Mouse (Mus musculus): ENCODE measurements around the gene Camkv. TPM values are rescaled to one million over a fixed set of nuclear protein-coding genes. Genes with fewer than 3 reads are reported as not detected.

Camkv gene
- total RNA-seq, 2 experiments from 2014 or later: 0.22 TPM; not detected in 1

DNA sequence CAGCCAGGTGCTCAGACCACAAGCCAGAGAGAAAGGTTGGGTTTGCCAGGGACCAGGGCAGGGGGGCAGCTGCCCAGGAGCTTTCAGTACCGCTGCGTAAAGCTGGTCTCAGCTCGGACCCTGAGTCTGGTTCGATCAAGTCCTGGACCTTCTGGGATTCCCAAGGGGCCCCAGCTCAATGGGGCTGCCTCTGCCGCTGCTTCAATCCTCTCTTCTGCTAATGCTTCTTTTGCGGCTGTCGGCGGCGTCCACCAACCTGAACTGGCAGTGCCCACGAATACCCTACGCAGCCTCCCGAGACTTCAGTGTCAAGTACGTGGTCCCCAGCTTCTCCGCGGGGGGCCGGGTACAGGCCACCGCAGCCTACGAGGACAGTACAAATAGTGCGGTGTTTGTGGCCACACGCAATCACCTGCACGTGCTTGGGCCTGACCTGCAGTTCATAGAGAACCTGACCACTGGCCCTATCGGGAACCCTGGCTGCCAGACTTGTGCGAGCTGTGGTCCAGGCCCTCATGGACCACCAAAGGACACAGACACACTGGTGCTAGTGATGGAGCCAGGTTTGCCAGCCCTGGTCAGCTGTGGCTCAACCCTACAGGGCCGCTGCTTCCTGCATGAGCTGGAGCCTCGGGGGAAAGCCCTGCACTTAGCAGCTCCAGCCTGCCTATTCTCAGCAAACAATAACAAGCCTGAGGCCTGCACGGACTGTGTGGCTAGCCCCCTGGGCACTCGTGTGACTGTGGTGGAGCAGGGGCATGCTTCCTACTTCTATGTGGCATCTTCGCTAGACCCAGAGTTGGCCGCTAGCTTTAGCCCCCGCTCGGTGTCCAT, 28.3 kb upstream of the Camkv start:
- intact Hi-C loops (cut with DNase I): no loop called here
- H3K4me3 ChIP-seq: peak overlapping the region; percentile 74
- H3K27ac ChIP-seq: peak overlapping the region; percentile 79
- DNase-seq: no peak
- TF ChIP-seq CTCF (IDR thresholded peaks at IDR 0.05): no peak

DNA sequence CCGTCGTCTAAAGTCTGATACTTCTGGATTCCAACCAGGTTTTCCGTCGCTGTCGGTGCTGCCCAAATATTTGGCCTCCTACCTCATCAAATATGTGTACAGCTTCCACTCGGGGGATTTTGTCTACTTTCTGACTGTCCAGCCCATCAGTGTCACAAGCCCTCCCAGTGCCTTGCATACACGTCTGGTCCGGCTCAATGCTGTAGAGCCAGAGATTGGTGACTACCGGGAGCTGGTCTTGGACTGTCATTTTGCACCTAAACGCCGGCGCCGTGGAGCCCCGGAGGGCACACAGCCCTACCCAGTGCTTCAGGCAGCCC, 27.7 kb upstream of the Camkv start:
- H3K4me3 ChIP-seq: peak overlapping the region; percentile 74
- TF ChIP-seq CTCF (IDR thresholded peaks at IDR 0.05): no peak
- intact Hi-C loops (cut with DNase I): no loop called here
- peak overlapping the region; percentile 79 for H3K27ac ChIP-seq
- DNase-seq: no peak

DNA sequence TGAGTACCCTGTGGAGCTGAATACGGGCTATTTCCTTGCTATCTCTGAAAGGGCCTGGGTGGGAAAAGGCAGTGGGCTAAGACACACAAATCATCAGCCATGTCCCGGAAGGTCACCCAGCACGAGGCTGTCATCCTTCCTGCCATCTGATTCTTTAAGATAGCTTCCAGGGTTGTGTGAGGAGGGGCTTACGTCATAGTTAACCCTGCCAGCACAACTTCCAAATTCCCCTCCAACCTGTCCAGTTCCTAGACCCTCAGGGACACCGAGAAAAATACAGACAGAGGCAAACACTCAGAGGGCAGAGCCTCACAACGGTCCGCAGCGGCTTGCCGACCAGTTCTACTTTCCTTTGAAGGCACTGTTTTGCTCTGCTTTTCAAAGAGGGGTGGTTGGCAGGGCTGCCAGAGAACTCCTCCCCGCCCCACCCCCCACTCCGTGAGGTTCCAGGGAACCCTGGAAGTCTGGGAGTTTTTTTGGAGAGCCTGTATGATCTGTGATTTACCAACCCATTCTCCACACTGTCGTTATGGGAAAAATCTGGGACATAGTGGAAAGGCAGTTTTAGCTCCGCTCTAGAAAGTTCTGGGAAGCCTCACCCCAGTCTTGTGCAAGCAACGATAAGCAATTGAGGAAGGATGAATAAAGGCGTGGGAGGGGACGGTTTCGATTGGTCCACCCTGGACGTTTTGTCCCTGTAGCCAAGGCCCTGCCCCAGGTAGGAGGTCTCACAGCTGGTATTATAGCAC, 26.9 kb upstream of the Camkv start:
- H3K27ac ChIP-seq: peak overlapping the region; percentile 79
- intact Hi-C loops (cut with DNase I): no loop called here
- peak overlapping the region; percentile 74 for H3K4me3 ChIP-seq
- DNase-seq: peak; percentile 54
- TF ChIP-seq CTCF (IDR thresholded peaks at IDR 0.05): no peak

DNA sequence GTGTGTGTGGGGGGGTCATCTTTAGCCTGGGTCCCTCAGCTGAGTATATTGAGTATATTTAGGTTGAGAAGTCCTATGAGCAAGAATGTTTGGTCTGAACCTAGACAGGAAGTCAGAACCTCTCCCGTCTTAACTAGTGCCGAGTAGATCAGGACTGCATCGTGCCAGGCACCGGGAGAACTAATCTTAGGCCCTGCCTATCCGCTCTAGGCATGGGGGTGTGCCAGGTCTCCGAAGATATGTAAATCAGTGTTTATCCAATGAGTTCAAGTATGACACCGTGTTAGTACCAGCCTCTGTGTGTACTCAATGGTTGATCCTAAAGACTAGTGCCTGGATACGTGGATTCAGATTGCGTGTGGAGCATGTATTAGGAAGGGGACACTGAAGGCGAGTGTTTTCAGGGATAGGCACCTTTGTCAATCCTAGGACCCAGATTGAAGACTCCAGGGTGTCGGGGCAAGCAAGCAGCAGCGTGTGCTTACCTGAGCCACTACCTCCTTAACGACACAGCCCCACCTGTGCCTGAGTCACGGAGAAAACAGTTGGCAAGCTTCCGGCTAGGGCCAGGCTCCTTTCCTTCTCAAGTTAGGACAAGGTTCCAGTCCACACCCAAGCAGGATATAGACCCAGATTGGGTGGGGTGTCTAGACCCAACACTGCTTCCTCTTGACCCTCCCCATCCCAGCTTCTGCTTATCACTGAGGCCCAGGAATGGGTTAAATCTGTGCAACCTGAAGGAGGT, 25.3 kb upstream of the Camkv start:
- DNase-seq: no peak
- intact Hi-C loops (cut with DNase I): no loop called here
- H3K27ac ChIP-seq: no peak overlapping the region; the same call in 1 of the 2 replicates
- no peak for TF ChIP-seq CTCF (IDR thresholded peaks at IDR 0.05)
- no peak overlapping the region for H3K4me3 ChIP-seq

DNA sequence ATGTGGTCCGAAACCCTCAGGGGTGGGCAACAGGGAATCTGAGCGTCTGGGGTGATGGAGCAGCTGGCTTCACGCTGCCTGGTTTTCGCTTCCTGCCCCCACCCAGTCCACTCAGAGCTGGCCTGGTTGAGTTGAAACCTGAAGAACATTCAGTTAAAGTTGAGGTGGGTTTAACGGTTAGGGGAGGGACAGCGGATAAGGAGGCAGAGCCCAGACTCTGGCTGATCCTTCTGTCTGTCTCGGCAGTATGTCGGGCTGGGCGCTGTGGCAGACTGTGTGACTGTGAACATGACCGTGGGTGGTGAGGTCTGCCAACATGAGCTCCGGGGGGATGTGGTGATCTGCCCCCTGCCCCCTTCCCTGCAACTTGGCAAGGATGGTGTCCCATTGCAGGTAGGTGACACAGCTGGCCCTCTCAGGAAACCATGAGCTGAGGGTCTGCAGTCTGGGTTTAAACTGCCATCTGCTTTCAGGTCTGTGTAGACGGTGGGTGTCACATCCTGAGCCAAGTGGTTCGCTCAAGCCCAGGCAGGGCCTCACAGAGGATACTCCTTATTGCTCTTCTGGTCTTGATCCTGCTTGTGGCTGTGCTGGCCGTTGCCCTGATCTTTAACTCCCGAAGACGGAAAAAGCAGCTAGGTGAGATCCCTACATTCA, 20.6 kb upstream of the Camkv start:
- no peak for TF ChIP-seq CTCF (IDR thresholded peaks at IDR 0.05)
- no peak for DNase-seq
- H3K27ac ChIP-seq: no peak overlapping the region
- no peak overlapping the region for H3K4me3 ChIP-seq
- intact Hi-C loops (cut with DNase I): no loop called here

DNA sequence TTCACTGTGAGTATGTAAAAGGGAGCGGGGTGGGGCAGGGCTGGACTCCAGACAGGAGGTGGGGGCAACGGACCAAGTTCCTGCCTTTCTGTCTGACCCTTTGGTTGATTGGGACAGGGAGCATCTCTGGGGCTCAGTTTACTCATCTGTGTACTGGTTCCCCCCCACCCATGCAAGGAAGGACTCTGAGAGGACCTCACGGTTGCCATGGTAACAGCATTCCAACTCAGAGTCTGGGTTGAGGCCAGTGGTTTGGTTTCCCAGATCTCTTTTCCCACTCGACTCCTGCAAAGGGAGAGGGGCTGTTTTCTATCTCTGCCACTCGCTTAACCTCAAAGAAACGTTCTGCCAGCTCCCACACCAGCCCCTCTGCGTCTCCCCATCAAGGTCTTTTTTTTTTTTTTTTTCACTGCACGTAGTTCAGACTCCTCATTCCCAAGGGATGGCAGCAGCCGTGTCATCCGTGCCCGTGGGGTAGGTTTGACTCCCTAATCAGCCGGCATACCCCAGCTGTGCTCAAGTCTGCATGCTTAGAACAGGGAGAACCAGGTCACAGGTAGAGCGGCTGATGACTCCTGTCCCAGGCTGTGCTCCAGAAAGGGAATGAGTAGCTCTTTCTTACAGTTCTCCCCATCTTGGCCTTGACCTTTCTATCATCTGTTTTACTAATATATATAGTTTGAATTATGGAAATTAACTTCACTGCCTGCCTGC, 17.4 kb upstream of the Camkv start:
- no peak overlapping the region for H3K27ac ChIP-seq
- no peak for TF ChIP-seq CTCF (IDR thresholded peaks at IDR 0.05)
- intact Hi-C loops (cut with DNase I): no loop called here

DNA sequence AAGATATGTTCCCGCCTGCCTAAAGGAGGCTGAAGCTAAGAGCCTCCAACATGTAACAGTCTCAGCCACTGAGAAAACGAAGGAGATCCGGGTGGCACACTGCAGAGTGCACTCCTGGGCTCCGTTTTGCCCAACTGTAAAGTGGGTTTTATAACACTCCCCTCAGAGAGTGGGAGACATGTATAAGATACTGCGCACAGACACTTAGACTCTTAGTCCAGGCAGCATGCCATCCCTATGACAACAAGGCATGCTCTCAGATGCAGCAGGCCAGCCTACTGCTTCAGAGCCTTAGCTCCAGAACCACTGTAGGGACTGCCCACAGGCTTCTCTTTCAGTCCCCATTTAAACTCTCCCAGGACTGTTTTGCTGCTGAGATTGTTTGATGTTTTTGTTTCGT, 16.6 kb upstream of the Camkv start:
- H3K27ac ChIP-seq: no peak overlapping the region
- no peak for DNase-seq
- intact Hi-C loops (cut with DNase I): no loop called here
- TF ChIP-seq CTCF (IDR thresholded peaks at IDR 0.05): no peak
- H3K4me3 ChIP-seq: no peak overlapping the region

More for the DNA sequence above, 17.4 kb upstream of the Camkv start:
- H3K4me3 ChIP-seq: no peak overlapping the region
- DNase-seq: no peak

DNA sequence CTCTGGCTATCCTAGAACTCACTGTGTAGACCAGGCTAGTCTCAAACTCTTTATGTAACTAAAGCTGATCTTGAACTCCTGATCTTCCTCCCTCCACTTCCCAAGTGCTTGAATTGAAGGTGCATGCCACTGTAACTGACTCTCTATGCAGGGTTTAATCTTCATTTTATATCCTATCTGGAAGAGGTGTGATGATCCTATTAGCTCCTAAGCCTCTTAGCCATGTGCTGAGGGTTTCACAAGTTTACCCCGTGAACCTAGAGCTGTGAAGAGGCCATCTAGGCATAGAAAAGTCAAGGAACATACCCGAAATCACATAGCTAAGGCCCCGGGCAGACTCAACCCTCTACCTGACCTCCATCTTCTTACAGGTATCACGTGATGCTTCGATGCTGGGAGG, 16.0 kb upstream of the Camkv start:
- intact Hi-C loops (cut with DNase I): no loop called here
- no peak for TF ChIP-seq CTCF (IDR thresholded peaks at IDR 0.05)

DNA sequence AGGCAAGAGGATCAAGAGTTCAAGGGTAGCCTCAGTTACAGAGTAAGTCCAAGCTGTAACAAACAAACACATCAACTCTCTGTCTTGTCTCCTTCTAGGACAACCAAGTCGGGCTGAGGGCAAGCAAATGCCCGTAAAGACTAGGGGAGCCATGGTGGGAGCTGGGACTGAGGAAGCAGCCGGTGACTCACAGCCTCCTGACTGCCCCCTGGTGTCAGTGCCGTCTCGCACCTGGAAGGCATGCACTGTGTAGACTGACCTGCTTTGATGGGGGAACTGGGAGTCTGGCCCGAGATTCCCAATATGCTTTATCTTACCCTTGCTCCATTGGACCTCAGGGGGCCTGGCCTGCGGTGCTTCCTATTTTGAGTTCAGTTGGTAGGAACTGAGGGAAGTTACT, 12.5 kb upstream of the Camkv start:
- peak; percentile 48 for TF ChIP-seq CTCF (IDR thresholded peaks at IDR 0.05)
- H3K4me3 ChIP-seq: no peak overlapping the region
- H3K27ac ChIP-seq: no peak overlapping the region
- DNase-seq: peak; percentile 54
- intact Hi-C loops (cut with DNase I): no loop called here

More for the DNA sequence above, 16.0 kb upstream of the Camkv start:
- Histone ChIP-seq H3K4me3 (no peak overlapping the region), H3K27ac (no peak overlapping the region)
- no peak for DNase-seq

DNA sequence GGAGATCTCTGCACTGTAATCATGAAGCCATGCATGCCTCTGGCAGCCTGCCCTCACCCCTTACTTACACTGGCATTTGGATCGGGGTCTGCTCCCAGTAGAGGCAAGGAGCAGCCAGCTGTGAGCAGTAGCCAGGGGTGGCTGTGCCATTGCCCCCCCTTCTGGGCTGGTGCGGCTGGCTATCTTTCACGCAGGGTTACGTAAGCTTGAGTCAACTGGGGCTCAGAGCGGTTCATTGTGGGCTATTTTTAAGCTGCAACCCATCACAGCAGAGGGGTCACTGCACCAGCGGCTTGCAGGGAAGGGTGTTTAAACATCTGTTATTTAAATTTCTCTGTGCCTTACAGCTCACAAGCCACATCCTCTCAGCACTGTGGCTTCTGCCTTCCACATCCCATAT, 11.5 kb upstream of the Camkv start:
- Histone ChIP-seq H3K27ac (peak overlapping the region; percentile 75), H3K4me3 (peak overlapping the region; percentile 40)
- peak; percentile 78 for DNase-seq
- no peak; the same call in 1 of the 2 replicates for TF ChIP-seq CTCF (IDR thresholded peaks at IDR 0.05)
- intact Hi-C loops (cut with DNase I): no loop called here

DNA sequence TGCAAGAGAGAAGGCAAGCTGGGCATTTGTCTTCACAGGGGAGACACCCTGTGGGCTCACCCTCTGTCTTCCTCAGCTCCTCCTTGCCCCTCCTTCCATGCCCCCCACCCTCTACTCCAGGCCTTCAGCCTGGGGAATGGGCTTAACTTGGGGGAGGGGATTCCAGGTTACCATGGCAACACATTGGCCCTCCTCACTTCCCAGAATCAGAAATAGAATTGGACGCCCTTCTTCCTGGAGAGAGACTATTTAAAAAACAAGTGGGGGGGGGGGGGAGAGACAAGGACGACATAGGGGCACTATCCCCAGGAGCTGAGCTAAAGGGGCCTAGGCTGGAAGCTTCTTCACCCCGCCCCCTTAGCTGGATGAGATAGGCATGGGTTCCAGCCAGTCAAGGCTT, 10.2 kb upstream of the Camkv start:
- intact Hi-C loops (cut with DNase I): no loop called here
- no peak for DNase-seq
- Histone ChIP-seq H3K27ac (peak overlapping the region; percentile 75; the same call in 1 of the 2 replicates), H3K4me3 (no peak overlapping the region)
- TF ChIP-seq CTCF (IDR thresholded peaks at IDR 0.05): no peak

DNA sequence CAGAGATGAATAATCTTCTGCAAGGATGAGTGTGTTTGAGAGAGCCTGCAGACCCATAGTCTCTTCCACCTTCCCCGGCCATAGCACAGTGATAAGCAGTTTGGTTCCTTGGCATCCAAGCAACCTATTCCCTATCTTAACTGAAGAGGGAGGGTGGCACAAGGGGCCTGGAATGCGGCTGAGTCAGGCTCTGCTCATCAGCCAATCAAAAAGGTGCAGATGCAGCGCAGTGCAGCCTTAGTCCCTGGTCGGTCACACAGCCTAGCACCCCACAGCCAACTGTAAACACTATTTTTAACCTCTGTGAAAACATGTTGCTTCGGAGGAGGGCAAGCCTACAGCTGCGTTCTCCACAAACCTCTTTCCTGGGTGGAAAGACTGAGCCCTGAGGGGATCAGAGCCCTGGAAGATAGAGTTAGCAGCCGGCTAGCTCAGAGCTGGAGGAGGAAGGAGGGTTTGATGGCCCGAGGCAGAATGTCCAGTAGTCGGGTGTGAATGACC, 8.5 kb upstream of the Camkv start:
- Histone ChIP-seq H3K27ac (no peak overlapping the region), H3K4me3 (no peak overlapping the region)
- intact Hi-C loops (cut with DNase I): no loop called here
- DNase-seq: no peak
- TF ChIP-seq CTCF (IDR thresholded peaks at IDR 0.05): no peak

Measured in gastrocnemius, adult 2 months (tissue).